Mouse (Mus musculus) liver, embryonic 15.5 days (tissue): Measurements from ENCODE around the gene Bahcc1. TPM values are rescaled to one million over a fixed set of nuclear protein-coding genes. Genes with fewer than 3 reads are reported as not detected.

Experiments used
- ATAC-seq: fragments of 200-750 bp; cut with Nextera tagmentation; 2 replicates; pipeline ENCODE4 v1.8.0; 2017; ENCODE audit warnings: moderate number of reproducible peaks, mild to moderate bottlenecking, moderate library complexity; ENCODE audit not compliant: insufficient read depth
- H3K27ac ChIP-seq: fragments of 300-500 bp; sonication (generic); replicated peaks from 2 replicates; pipeline ENCODE4 v1.5.1; 2015; ENCODE audit warnings: mild to moderate bottlenecking, inconsistent platforms
- H3K27me3 ChIP-seq: fragments of 300-500 bp; sonication (generic); 2 replicates; pipeline ENCODE4 v1.6.1; 2015; ENCODE audit warnings: mild to moderate bottlenecking, inconsistent platforms
- H3K36me3 ChIP-seq: fragments of 300-500 bp; sonication (generic); replicated peaks from 2 replicates; pipeline ENCODE4 v1.6.1; 2015; ENCODE audit warnings: moderate library complexity, mild to moderate bottlenecking, inconsistent platforms
- H3K4me1 ChIP-seq: fragments of 300-500 bp; sonication (generic); replicated peaks from 2 replicates; pipeline ENCODE4 v1.6.1; 2015; ENCODE audit warnings: inconsistent platforms
- H3K4me2 ChIP-seq: fragments of 300-500 bp; sonication (generic); 2 replicates; pipeline ENCODE4 v1.6.1; 2015; ENCODE audit warnings: moderate library complexity, mild to moderate bottlenecking, inconsistent platforms
- H3K4me3 ChIP-seq: fragments of 300-500 bp; sonication (generic); replicated peaks from 2 replicates; pipeline ENCODE4 v1.5.1; 2015; ENCODE audit warnings: mild to moderate bottlenecking, inconsistent platforms
- H3K9ac ChIP-seq: fragments of 300-500 bp; sonication (generic); 2 replicates; pipeline ENCODE4 v1.6.1; 2015; ENCODE audit warnings: moderate library complexity, mild to moderate bottlenecking, inconsistent platforms
- H3K9me3 ChIP-seq: fragments of 300-500 bp; sonication (generic); replicated peaks from 2 replicates; pipeline ENCODE4 v1.6.1; 2016; ENCODE audit warnings: inconsistent platforms
- WGBS: fragments of 180-500 bp; shearing (Covaris S2); methylation state at CpG from one replicate; pipeline ENCODE4 v1.1.7; 2015; ENCODE audit warnings: mixed read lengths; ENCODE audit not compliant: insufficient replicate concordance; 5-methylcytosine and 5-hydroxymethylcytosine counted together
- polyA plus RNA-seq: library from polyadenylated mRNA; unstranded; fragments of >200 nt; fragmentation: Nextera tagmentation; extraction: Ambion mirVana; gene quantifications from 2 replicates; pipeline ENCODE4 v1.2.1, GENCODE M21; 2015

Gene Bahcc1
- polyA plus RNA-seq, 1 experiment from 2014 or later: 1.0 TPM

- H3K4me2 ChIP-seq: peak overlapping the region; percentile 83
- peak overlapping the region; percentile 56 for H3K9ac ChIP-seq
- ATAC-seq: no peak
- no peaks in the 10 kb centered on the region for H3K9me3 ChIP-seq
- H3K4me3 ChIP-seq: peak overlapping the region; percentile 59
- WGBS: under 1% methylated on average over 51 of the region's 51 CpGs
- peaks cover 90% of the 10 kb centered on the region for H3K4me1 ChIP-seq
- H3K27me3 ChIP-seq: peaks cover 98% of the 10 kb centered on the region
- H3K27ac ChIP-seq: peak overlapping the region; percentile 66
- H3K36me3 ChIP-seq: no peaks in the 10 kb centered on the region
Observed at GRCm38 (mm10) chr11:120233441-120234135, 841 bp downstream of the Bahcc1 start.

GRCm38 (mm10) chr11:120234136-120234775 is 1.5 kb downstream of the Bahcc1 start:
- ATAC-seq: no peak
- Histone ChIP-seq H3K4me3 (peak overlapping the region; percentile 59), H3K9ac (peak overlapping the region; percentile 56), H3K27me3 (peaks cover 98% of the 10 kb centered on the region), H3K4me1 (peaks cover 90% of the 10 kb centered on the region), H3K9me3 (no peaks in the 10 kb centered on the region), H3K36me3 (no peaks in the 10 kb centered on the region), H3K4me2 (peak overlapping the region; percentile 83), H3K27ac (peak overlapping the region; percentile 66)
- WGBS: under 1% methylated on average over 52 of the region's 52 CpGs

- Histone ChIP-seq H3K4me1 (peaks cover 89% of the 10 kb centered on the region), H3K9ac (peak overlapping the region; percentile 56), H3K36me3 (no peaks in the 10 kb centered on the region), H3K4me2 (peak overlapping the region; percentile 83), H3K27me3 (peaks cover 98% of the 10 kb centered on the region), H3K9me3 (no peaks in the 10 kb centered on the region), H3K27ac (peak overlapping the region; percentile 66), H3K4me3 (peak overlapping the region; percentile 59)
- under 1% methylated on average over 39 of the region's 39 CpGs for WGBS
- no peak for ATAC-seq
Observed at GRCm38 (mm10) chr11:120234776-120235181, 2.0 kb downstream of the Bahcc1 start.

- Histone ChIP-seq H3K4me2 (peak overlapping the region; percentile 83), H3K9me3 (no peaks in the 10 kb centered on the region), H3K27ac (0 out of 2 replicates have a peak overlapping the region, but pooled peaks have one; percentile 57), H3K36me3 (no peaks in the 10 kb centered on the region), H3K27me3 (peaks cover 98% of the 10 kb centered on the region), H3K4me1 (peaks cover 87% of the 10 kb centered on the region), H3K4me3 (peak overlapping the region; percentile 60), H3K9ac (peak overlapping the region; percentile 40; the same call in 1 of the 2 replicates)
- ATAC-seq: no peak
- under 1% methylated on average over 40 of the region's 40 CpGs for WGBS
Observed at GRCm38 (mm10) chr11:120235385-120236113, 2.8 kb downstream of the Bahcc1 start.

- Histone ChIP-seq H3K4me2 (peak overlapping the region; percentile 83), H3K4me3 (peak overlapping the region; percentile 60), H3K36me3 (no peaks in the 10 kb centered on the region), H3K9me3 (no peaks in the 10 kb centered on the region), H3K27me3 (peaks cover 98% of the 10 kb centered on the region), H3K9ac (peak overlapping the region; percentile 55), H3K4me1 (peaks cover 85% of the 10 kb centered on the region), H3K27ac (peak overlapping the region; percentile 66; the same call in 1 of the 2 replicates)
- under 1% methylated on average over 13 of the region's 13 CpGs for WGBS
- ATAC-seq: no peak
Observed at GRCm38 (mm10) chr11:120236114-120236437, 3.3 kb downstream of the Bahcc1 start.

- H3K9ac ChIP-seq: peak overlapping the region; percentile 55
- peaks cover 98% of the 10 kb centered on the region for H3K27me3 ChIP-seq
- H3K4me3 ChIP-seq: peak overlapping the region; percentile 60
- no peaks in the 10 kb centered on the region for H3K9me3 ChIP-seq
- peak overlapping the region; percentile 83 for H3K4me2 ChIP-seq
- peaks cover 82% of the 10 kb centered on the region for H3K4me1 ChIP-seq
- 0% methylated on average over 96 of the region's 96 CpGs for WGBS
- H3K27ac ChIP-seq: peak overlapping the region; percentile 66
- no peaks in the 10 kb centered on the region for H3K36me3 ChIP-seq
- ATAC-seq: no peak
Observed at GRCm38 (mm10) chr11:120236438-120237165, 3.9 kb downstream of the Bahcc1 start.

GRCm38 (mm10) chr11:120237166-120238131 is 4.7 kb downstream of the Bahcc1 start:
- Histone ChIP-seq H3K36me3 (no peaks in the 10 kb centered on the region), H3K4me3 (peak overlapping the region; percentile 60), H3K27ac (peak overlapping the region; percentile 66), H3K9me3 (no peaks in the 10 kb centered on the region), H3K4me2 (peak overlapping the region; percentile 83), H3K4me1 (peaks cover 76% of the 10 kb centered on the region), H3K27me3 (peaks cover 95% of the 10 kb centered on the region), H3K9ac (peak overlapping the region; percentile 55)
- WGBS: under 1% methylated on average over 89 of the region's 89 CpGs
- no peak for ATAC-seq

- Histone ChIP-seq H3K4me2 (peak overlapping the region; percentile 83), H3K9me3 (no peaks in the 10 kb centered on the region), H3K4me1 (peaks cover 77% of the 10 kb centered on the region), H3K4me3 (peak overlapping the region; percentile 60; the same call in 1 of the 2 replicates), H3K36me3 (no peaks in the 10 kb centered on the region), H3K9ac (no peak overlapping the region), H3K27ac (no peak overlapping the region), H3K27me3 (peaks cover 89% of the 10 kb centered on the region)
- whole genome bisulfite sequencing: 24% methylated on average over 8 of the region's 8 CpGs
- ATAC-seq: no peak
Observed at GRCm38 (mm10) chr11:120238306-120238705, 5.6 kb downstream of the Bahcc1 start.

GRCm38 (mm10) chr11:120238751-120239359 is 6.1 kb downstream of the Bahcc1 start:
- peak overlapping the region; percentile 83; the same call in 1 of the 2 replicates for H3K4me2 ChIP-seq
- WGBS: 16% methylated on average over 8 of the region's 8 CpGs
- H3K4me1 ChIP-seq: peaks cover 71% of the 10 kb centered on the region
- H3K9ac ChIP-seq: no peak overlapping the region
- H3K4me3 ChIP-seq: no peak overlapping the region
- H3K36me3 ChIP-seq: no peaks in the 10 kb centered on the region
- peaks cover 83% of the 10 kb centered on the region for H3K27me3 ChIP-seq
- H3K27ac ChIP-seq: peak overlapping the region; percentile 33; the same call in 1 of the 2 replicates
- H3K9me3 ChIP-seq: no peaks in the 10 kb centered on the region
- ATAC-seq: no peak
